Mouse (Mus musculus) liver, adult 2 months (tissue): ENCODE results near the gene Zmym5. TPM values are rescaled to one million over a fixed set of nuclear protein-coding genes. Genes with fewer than 3 reads are reported as not detected.
A peak's percentile ranks its signal among the peaks of the same experiment; 100 is the strongest.
"Not testable (repeated sequence)": the region's sequence is repeated elsewhere in the genome, so short reads cannot be mapped to it uniquely, and the experiment has no call there.

ENCODE experiments used
- DNase-seq: peaks from one replicate; pipeline ENCODE4 v3.0.0-alpha.2; 2011; ENCODE audit warnings: low read depth, low spot score; ENCODE audit errors: extremely low read depth
- H3K27ac ChIP-seq: fragments of 200-500 bp; replicated peaks from 2 replicates; pipeline ENCODE4 v1.5.1; 2012; ENCODE audit warnings: low read depth, mild to moderate bottlenecking, control low read depth, inconsistent platforms, low read length; ENCODE audit not compliant: insufficient read depth
- H3K27me3 ChIP-seq: fragments of 200-500 bp; 2 replicates; pipeline ENCODE4 v1.6.1; 2012; ENCODE audit warnings: mild to moderate bottlenecking, moderate library complexity, low read length, inconsistent platforms; ENCODE audit not compliant: control insufficient read depth, insufficient read depth
- H3K36me3 ChIP-seq: fragments of 200-500 bp; 2 replicates; pipeline ENCODE4 v1.6.1; 2012; ENCODE audit warnings: low read length, inconsistent platforms; ENCODE audit not compliant: control insufficient read depth, insufficient read depth
- H3K4me1 ChIP-seq: fragments of 200-500 bp; 2 replicates; pipeline ENCODE4 v1.6.1; 2011; ENCODE audit warnings: low read length; ENCODE audit not compliant: control insufficient read depth, insufficient read depth
- H3K4me3 ChIP-seq: fragments of 200-500 bp; 2 replicates; pipeline ENCODE4 v1.5.1; 2011; ENCODE audit warnings: low read depth, mild to moderate bottlenecking, control low read depth, low read length, moderate library complexity; ENCODE audit not compliant: insufficient read depth
- H3K79me2 ChIP-seq: fragments of 200-500 bp; 2 replicates; pipeline ENCODE4 v1.6.1; 2012; ENCODE audit warnings: inconsistent platforms, mild to moderate bottlenecking, low read length, moderate library complexity; ENCODE audit not compliant: control insufficient read depth, insufficient read depth
- H3K9ac ChIP-seq: fragments of 200-500 bp; 2 replicates; pipeline ENCODE4 v1.6.1; 2012; ENCODE audit warnings: low read depth, mild to moderate bottlenecking, control low read depth, inconsistent platforms, low read length
- CTCF ChIP-seq: fragments of 200-500 bp; IDR thresholded peaks from 2 replicates; pipeline ENCODE4 v1.5.1; 2011; ENCODE audit warnings: low read depth, low read length, control low read depth
- POLR2A ChIP-seq: fragments of 200-500 bp; IDR thresholded peaks from 2 replicates; pipeline ENCODE4 v1.6.1; 2011; ENCODE audit warnings: low read length, control low read depth; ENCODE audit not compliant: insufficient read depth; ENCODE audit errors: extremely low read depth
- WGBS: fragments of 180-500 bp; shearing (Covaris S2); methylation state at CpG from one replicate; pipeline ENCODE4 v1.1.7; 2018; 5-methylcytosine and 5-hydroxymethylcytosine counted together
- polyA plus RNA-seq: library from polyadenylated mRNA; depleted of rRNA; stranded (reverse); fragments of >200 nt; gene quantifications from 2 replicates; pipeline ENCODE4 v1.2.3, GENCODE M21; 2012
- total RNA-seq: library from RNA; depleted of rRNA; stranded (reverse); fragments of >200 nt; gene quantifications from 2 replicates; pipeline ENCODE4 v1.2.3, GENCODE M21; 2014

Gene Zmym5
- total and polyA plus RNA-seq, 2 experiments = 3.0 to 18.5 TPM

DNA sequence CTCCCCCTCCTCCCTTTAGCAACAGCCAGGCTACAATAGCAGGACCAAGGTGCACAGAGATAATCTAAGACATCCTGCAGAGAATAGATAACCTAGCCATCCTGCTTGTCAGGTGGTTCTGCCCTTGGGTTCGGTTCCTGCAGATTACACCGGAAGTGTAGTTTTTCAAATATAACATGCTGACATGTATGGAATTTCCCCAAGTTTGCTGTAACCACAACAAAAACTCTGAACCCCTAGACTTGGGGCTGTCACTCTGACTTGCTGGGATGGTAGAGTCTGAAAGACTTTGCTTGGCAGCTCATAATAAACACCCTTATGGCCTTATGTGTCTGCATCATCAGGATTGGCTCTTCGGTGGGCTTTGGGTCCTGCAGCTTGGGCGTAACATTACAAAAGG, 5.0 kb upstream of the Zmym5 start:
- DNase-seq = no peak
- Histone ChIP-seq H3K9ac (no peak overlapping the region), H3K79me2 (no peaks in the 10 kb centered on the region), H3K27ac (no peak overlapping the region), H3K36me3 (no peaks in the 10 kb centered on the region), H3K4me3 (no peak overlapping the region), H3K4me1 (peaks cover 8% of the 10 kb centered on the region; the same call in 1 of the 2 replicates), H3K27me3 (no peaks in the 10 kb centered on the region)
- TF ChIP-seq POLR2A = no peak
- no peak for TF ChIP-seq CTCF
- 85% methylated on average over 4 of the region's 4 CpGs for WGBS

DNA sequence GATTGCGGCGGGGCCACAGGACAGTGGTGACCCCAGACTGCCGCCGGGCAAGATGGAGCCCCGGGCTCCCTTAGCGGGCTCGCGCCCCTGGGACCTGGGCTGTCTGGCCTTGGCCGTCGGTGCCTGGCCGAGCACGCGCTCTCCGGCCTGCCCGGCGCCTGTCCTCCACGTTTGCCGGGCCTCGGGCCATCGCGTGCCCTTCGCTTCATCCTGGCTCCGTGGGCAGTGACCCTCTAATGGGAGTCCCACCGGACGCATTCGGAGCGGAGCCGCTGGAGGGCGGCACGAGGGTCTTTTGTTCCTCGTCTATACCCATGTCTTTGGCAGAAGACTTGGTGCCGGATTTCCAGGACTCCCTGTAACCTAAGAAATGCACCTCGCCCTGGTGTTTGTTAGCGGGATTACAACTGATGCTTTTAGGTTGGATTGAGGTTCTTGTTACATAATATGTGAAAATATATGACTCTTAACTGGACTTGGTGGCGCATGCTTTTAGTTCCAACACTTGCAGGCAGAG, 1.1 kb upstream of the Zmym5 start:
- no peaks in the 10 kb centered on the region for H3K27me3 ChIP-seq
- peak overlapping the region; percentile 98 for H3K9ac ChIP-seq
- peaks cover 6% of the 10 kb centered on the region; the same call in 1 of the 2 replicates for H3K79me2 ChIP-seq
- under 1% methylated on average over 35 of the region's 35 CpGs for WGBS
- peak overlapping the region; percentile 99 for H3K4me3 ChIP-seq
- peak overlapping the region; percentile 99 for H3K27ac ChIP-seq
- TF ChIP-seq POLR2A (no peak), CTCF (peak; percentile 22; the same call in 1 of the 2 replicates)
- peaks cover 3% of the 10 kb centered on the region; the same call in 1 of the 2 replicates for H3K36me3 ChIP-seq
- peak; percentile 77 for DNase-seq
- peaks cover 11% of the 10 kb centered on the region; the same call in 1 of the 2 replicates for H3K4me1 ChIP-seq

DNA sequence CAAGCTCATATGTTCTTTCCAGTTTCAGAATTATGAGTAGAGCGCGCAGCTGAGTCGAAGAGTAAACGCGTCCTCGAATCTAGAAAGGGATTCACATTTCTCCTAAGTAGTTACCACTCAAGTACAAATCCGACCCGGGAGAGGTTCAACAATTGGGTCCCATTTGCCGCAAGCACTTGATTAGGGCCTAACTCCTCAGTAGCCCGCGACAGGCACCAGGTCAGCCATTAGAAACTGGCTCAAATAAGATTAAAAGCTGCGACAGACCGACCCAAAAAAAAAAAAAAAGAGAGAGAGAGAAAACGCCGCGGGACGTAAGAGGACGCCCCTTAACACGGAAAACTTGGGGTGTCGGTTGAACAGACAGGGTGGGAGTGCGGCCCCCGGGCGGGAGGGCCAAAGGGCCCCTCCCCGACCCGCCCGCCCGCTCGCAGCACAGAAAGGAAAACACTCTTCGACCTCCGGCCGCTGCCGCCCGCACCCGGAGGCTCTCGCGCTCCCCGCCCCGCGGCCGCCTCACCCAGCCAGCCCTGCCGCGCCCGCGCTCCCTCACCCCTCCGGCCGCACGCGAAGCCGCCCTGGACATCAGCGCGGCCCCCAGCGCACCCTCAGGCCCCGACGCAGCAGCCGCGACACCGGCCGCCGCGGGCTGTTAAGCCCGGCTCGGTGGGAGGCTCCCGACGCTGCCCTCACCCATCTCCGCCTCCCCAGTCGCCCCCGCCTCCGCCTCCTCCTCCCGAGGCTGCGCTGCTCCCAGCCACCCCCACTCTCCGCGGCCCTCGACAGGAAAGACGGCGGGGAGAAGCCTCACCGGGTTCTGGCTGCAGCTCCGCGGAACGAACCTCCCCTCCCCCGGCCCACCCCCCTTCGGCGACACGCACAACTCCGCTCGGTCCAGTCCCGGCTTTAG, 480 bp downstream of the Zmym5 start:
- Histone ChIP-seq H3K9ac (peak overlapping the region; percentile 96), H3K4me3 (peak overlapping the region; percentile 75), H3K4me1 (peaks cover 11% of the 10 kb centered on the region; the same call in 1 of the 2 replicates), H3K27ac (peak overlapping the region; percentile 96), H3K79me2 (peaks cover 11% of the 10 kb centered on the region; the same call in 1 of the 2 replicates)
- DNase-seq = peak; percentile 48
- WGBS = 2% methylated on average over 43 of the region's 86 CpGs
- H3K27me3 ChIP-seq, H3K36me3 ChIP-seq: not testable (repeated sequence)

DNA sequence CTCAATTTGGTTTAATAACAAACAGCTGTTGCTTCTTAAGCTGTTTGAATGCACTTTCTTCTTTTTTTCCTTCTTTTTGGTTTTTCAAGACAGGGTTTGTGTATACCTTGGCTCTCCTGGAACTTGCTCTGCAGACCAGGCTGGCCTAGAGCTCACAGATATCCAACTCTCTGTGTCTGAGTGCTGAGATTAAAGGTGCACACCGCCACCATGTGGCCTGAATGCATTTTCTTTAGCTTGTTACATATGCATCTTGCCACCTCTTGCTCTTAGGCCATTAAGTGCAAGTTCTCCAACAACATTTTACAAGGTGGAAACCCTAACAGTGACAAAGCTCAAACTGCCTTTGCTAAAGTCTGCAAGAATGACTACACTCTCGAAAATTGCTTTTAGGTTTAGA, 18.3 kb downstream of the Zmym5 start:
- Histone ChIP-seq H3K27me3 (no peaks in the 10 kb centered on the region), H3K4me3 (no peak overlapping the region), H3K9ac (no peak overlapping the region), H3K27ac (no peak overlapping the region), H3K4me1 (no peaks in the 10 kb centered on the region), H3K79me2 (no peaks in the 10 kb centered on the region), H3K36me3 (peaks cover 43% of the 10 kb centered on the region)
- WGBS = 50% methylated on average over 2 of the region's 2 CpGs
- no peak for TF ChIP-seq POLR2A
- TF ChIP-seq CTCF = no peak
- DNase-seq = no peak

DNA sequence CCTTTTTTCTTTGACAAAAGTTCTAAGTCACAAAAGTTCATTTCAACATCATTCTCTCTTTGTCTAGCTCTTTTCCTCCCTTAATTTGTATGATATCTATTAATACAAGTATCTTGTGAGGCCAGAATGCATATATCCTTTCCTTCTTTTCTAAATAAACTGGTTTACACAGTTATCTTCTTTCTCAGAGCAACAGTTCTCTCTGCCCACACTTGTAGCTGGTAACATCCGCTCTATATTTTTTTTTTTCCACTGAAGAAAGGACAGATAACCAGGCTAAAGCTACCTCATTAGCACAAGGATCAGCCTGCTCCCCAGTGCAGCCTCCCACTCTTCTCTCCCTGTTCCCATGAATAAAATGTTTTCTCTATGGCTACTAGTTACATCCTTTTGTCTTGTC, 26.9 kb downstream of the Zmym5 start:
- H3K36me3 ChIP-seq = no peaks in the 10 kb centered on the region
- 76% methylated on average over 1 of the region's 1 CpGs for WGBS

DNA sequence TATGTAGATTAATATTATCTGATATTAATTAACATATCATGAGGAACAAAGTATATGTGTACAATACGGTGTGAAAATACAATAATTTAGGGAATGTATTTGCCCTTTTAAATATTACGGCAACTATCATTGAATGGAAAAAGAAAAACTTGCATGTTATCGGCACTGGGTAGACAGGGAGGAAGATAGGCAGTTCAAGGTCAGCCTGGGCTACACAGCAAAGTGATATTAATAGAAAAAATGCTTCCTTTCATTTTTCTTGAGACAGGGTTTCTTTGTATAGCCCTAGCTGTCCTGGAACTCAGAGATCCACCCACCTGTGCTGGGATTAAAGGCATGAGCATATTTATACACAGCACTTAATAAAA, 32.6 kb downstream of the Zmym5 start:
- Histone ChIP-seq H3K79me2 (peaks cover 15% of the 10 kb centered on the region; the same call in 1 of the 2 replicates), H3K27ac (peak overlapping the region; percentile 63), H3K4me3 (no peak overlapping the region; the same call in 1 of the 2 replicates), H3K9ac (no peak overlapping the region), H3K4me1 (peaks cover 5% of the 10 kb centered on the region), H3K27me3 (no peaks in the 10 kb centered on the region), H3K36me3 (no peaks in the 10 kb centered on the region)
- DNase-seq = peak; percentile 16
- 15% methylated on average over 3 of the region's 3 CpGs for WGBS
- no peak for TF ChIP-seq POLR2A
- TF ChIP-seq CTCF = no peak

More for the DNA sequence above, 26.9 kb downstream of the Zmym5 start:
- no peak for DNase-seq
- no peak overlapping the region for H3K9ac ChIP-seq
- no peaks in the 10 kb centered on the region for H3K27me3 ChIP-seq
- no peak overlapping the region for H3K4me3 ChIP-seq
- no peak for TF ChIP-seq CTCF
- TF ChIP-seq POLR2A = no peak
- H3K4me1 ChIP-seq = no peaks in the 10 kb centered on the region
- no peak overlapping the region for H3K27ac ChIP-seq
- H3K79me2 ChIP-seq = no peaks in the 10 kb centered on the region
